Mouse (Mus musculus) midbrain, embryonic 13.5 days (tissue): ENCODE data around the gene Stap2. TPM values are rescaled to one million over a fixed set of nuclear protein-coding genes. Genes with fewer than 3 reads are reported as not detected.

Source experiments
- ATAC-seq: fragments of 200-750 bp; cut with Nextera tagmentation; 2 replicates; pipeline ENCODE4 v1.8.0; 2017; ENCODE audit warnings: mild to moderate bottlenecking, moderate TSS enrichment, moderate library complexity
- H3K27ac ChIP-seq: fragments of 300-500 bp; sonication (generic); 2 replicates; pipeline ENCODE4 v1.5.1; 2015; ENCODE audit warnings: inconsistent platforms, mild to moderate bottlenecking, moderate library complexity
- H3K27me3 ChIP-seq: fragments of 300-500 bp; sonication (generic); 2 replicates; pipeline ENCODE4 v1.6.1; 2015; ENCODE audit warnings: mild to moderate bottlenecking, inconsistent platforms
- H3K36me3 ChIP-seq: fragments of 300-500 bp; sonication (generic); 2 replicates; pipeline ENCODE4 v1.6.1; 2015; ENCODE audit warnings: mild to moderate bottlenecking, inconsistent platforms
- H3K4me1 ChIP-seq: fragments of 300-500 bp; sonication (generic); replicated peaks from 2 replicates; pipeline ENCODE4 v1.6.1; 2015; ENCODE audit warnings: inconsistent platforms
- H3K4me2 ChIP-seq: fragments of 300-500 bp; sonication (generic); replicated peaks from 2 replicates; pipeline ENCODE4 v1.6.1; 2015; ENCODE audit warnings: moderate library complexity, mild to moderate bottlenecking, inconsistent platforms
- H3K4me3 ChIP-seq: fragments of 300-500 bp; sonication (generic); replicated peaks from 2 replicates; pipeline ENCODE4 v1.5.1; 2015; ENCODE audit warnings: mild to moderate bottlenecking, inconsistent platforms
- H3K9ac ChIP-seq: fragments of 300-500 bp; sonication (generic); replicated peaks from 2 replicates; pipeline ENCODE4 v1.6.1; 2015; ENCODE audit warnings: mild to moderate bottlenecking, inconsistent platforms
- H3K9me3 ChIP-seq: fragments of 300-500 bp; sonication (generic); 2 replicates; pipeline ENCODE4 v1.6.1; 2016; ENCODE audit warnings: mild to moderate bottlenecking, inconsistent platforms
- WGBS: fragments of 180-500 bp; shearing (Covaris S2); methylation state at CpG from one replicate; pipeline ENCODE4 v1.1.7; 2015; 5-methylcytosine and 5-hydroxymethylcytosine counted together
- polyA plus RNA-seq: library from polyadenylated mRNA; unstranded; fragments of >200 nt; fragmentation: Nextera tagmentation; extraction: Ambion mirVana; gene quantifications from 2 replicates; pipeline ENCODE4 v1.2.1, GENCODE M21; 2015

Stap2 gene
- polyA plus RNA-seq, 1 experiment from 2014 or later = 4.6 TPM

DNA sequence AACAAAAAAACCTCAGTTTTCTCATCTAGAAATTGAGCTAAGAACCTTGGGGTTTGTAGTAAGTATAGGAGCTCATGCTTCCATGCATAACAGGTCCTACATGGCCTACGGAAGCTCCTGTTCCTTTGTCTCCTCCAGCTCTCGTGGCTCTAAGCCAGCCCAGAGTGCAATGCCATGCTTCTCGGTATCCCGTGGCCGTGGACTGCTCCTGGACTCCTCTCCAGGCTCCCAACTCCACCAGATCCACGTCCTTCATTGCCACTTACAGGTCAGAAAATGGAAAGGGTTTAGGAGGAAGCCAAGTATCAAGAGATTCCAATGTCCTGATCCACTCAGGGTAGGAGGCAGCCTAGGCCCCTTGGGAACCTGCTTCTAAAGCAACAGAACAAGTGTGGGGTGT, 51.6 kb downstream of the Stap2 start:
- Histone ChIP-seq H3K9me3 (no peaks in the 10 kb centered on the region), H3K4me2 (no peak overlapping the region), H3K9ac (no peak overlapping the region), H3K36me3 (no peaks in the 10 kb centered on the region), H3K4me1 (peaks cover 29% of the 10 kb centered on the region), H3K27me3 (peaks cover 31% of the 10 kb centered on the region), H3K4me3 (no peak overlapping the region), H3K27ac (no peak overlapping the region)
- WGBS = 82% methylated on average over 6 of the region's 6 CpGs
- ATAC-seq = no peak

- no peak within 1 kb of the TSS for H3K27ac ChIP-seq
- peaks cover 17% of the 10 kb centered on the region for H3K4me1 ChIP-seq
- ATAC-seq = no peak
- H3K9ac ChIP-seq = no peak within 1 kb of the TSS
- WGBS = 78% methylated on average over 6 of the region's 6 CpGs
- H3K4me3 ChIP-seq = no peak within 1 kb of the TSS
- peaks cover 31% of the 10 kb centered on the region for H3K27me3 ChIP-seq
- H3K36me3 ChIP-seq = no peaks in the 10 kb centered on the region
- H3K9me3 ChIP-seq = no peaks in the 10 kb centered on the region
- H3K4me2 ChIP-seq = no peak within 1 kb of the TSS
Measured at GRCm38 (mm10) chr17:55952447-55953027, 52.8 kb downstream of the Stap2 start, which contains the start of gene Ebi3. Ebi3 (plus strand) TSS chr17:55952640.

- Histone ChIP-seq H3K27me3 (peaks cover 31% of the 10 kb centered on the region), H3K9me3 (no peaks in the 10 kb centered on the region), H3K27ac (no peak overlapping the region), H3K9ac (no peak overlapping the region), H3K36me3 (no peaks in the 10 kb centered on the region), H3K4me1 (peaks cover 13% of the 10 kb centered on the region), H3K4me3 (no peak overlapping the region), H3K4me2 (no peak overlapping the region)
- no peak for ATAC-seq
Measured at GRCm38 (mm10) chr17:55952041-55952440, 53.3 kb downstream of the Stap2 start.

- Histone ChIP-seq H3K4me1 (peaks cover 5% of the 10 kb centered on the region), H3K4me3 (no peak overlapping the region), H3K9me3 (no peaks in the 10 kb centered on the region), H3K27ac (no peak overlapping the region), H3K9ac (no peak overlapping the region), H3K4me2 (no peak overlapping the region), H3K36me3 (no peaks in the 10 kb centered on the region), H3K27me3 (peaks cover 31% of the 10 kb centered on the region)
- WGBS = 81% methylated on average over 9 of the region's 9 CpGs
- ATAC-seq = no peak
Measured at GRCm38 (mm10) chr17:55950601-55951000, 54.8 kb downstream of the Stap2 start.

- Histone ChIP-seq H3K9ac (no peak within 1 kb of the TSS), H3K27me3 (peaks cover 21% of the 10 kb centered on the region), H3K4me3 (no peak within 1 kb of the TSS), H3K9me3 (no peaks in the 10 kb centered on the region), H3K4me1 (peaks cover 8% of the 10 kb centered on the region), H3K27ac (no peak within 1 kb of the TSS), H3K36me3 (no peaks in the 10 kb centered on the region), H3K4me2 (no peak within 1 kb of the TSS)
- ATAC-seq = no peak
- 91% methylated on average over 2 of the region's 2 CpGs for WGBS
Measured at GRCm38 (mm10) chr17:55949400-55949799, 56.0 kb downstream of the Stap2 start, which contains the start of gene Zfp119b. Zfp119b (minus strand) TSS chr17:55949500.

GRCm38 (mm10) chr17:55948647-55949046, 56.7 kb downstream of the Stap2 start:
- Histone ChIP-seq H3K27ac (no peak overlapping the region), H3K4me3 (no peak overlapping the region), H3K9me3 (no peaks in the 10 kb centered on the region), H3K4me1 (peaks cover 12% of the 10 kb centered on the region), H3K9ac (no peak overlapping the region), H3K36me3 (no peaks in the 10 kb centered on the region), H3K4me2 (no peak overlapping the region), H3K27me3 (peaks cover 17% of the 10 kb centered on the region)
- 87% methylated on average over 4 of the region's 4 CpGs for WGBS
- no peak for ATAC-seq

Other genes starting within 250 kb of the Stap2 start
- 14.5 and 15.2 TPM in 2 replicates for gene Zfp119a, start 126.7 kb downstream of the Stap2 start, polyA plus RNA-seq
- 16.3 and 19.2 TPM in 2 replicates for gene Zfp959, start 113.5 kb downstream of the Stap2 start, polyA plus RNA-seq
- gene Zfp119b, start 56.1 kb downstream of the Stap2 start, polyA plus RNA-seq = 9.4 and 9.5 TPM in 2 replicates
- gene Ebi3, start 52.9 kb downstream of the Stap2 start, polyA plus RNA-seq = 4.7 and 5.1 TPM in 2 replicates
- 27.9 and 28.2 TPM in 2 replicates for gene Yju2, start 46.5 kb downstream of the Stap2 start, polyA plus RNA-seq
- gene Shd, start 35.1 kb downstream of the Stap2 start, polyA plus RNA-seq = 181 and 184 TPM in 2 replicates
- 135 and 136 TPM in 2 replicates for gene Fsd1, start 19.1 kb downstream of the Stap2 start, polyA plus RNA-seq
- 159 and 182 TPM in 2 replicates for gene Mpnd, start 127 bp upstream of the Stap2 start, polyA plus RNA-seq
- gene Sh3gl1, start 31.1 kb upstream of the Stap2 start, polyA plus RNA-seq = 113 and 123 TPM in 2 replicates
- gene Chaf1a, start 34.9 kb upstream of the Stap2 start, polyA plus RNA-seq = 10.1 and 11.0 TPM in 2 replicates
- 73.7 and 78.6 TPM in 2 replicates for gene Ubxn6, start 69.4 kb upstream of the Stap2 start, polyA plus RNA-seq
- gene Hdgfl2, start 74.0 kb upstream of the Stap2 start, polyA plus RNA-seq = 156 and 159 TPM in 2 replicates
- 0.04 and 0.11 TPM in 2 replicates for gene Plin4, start 104.2 kb upstream of the Stap2 start, polyA plus RNA-seq
- 0.43 and 0.55 TPM in 2 replicates for gene Plin5, start 112.0 kb upstream of the Stap2 start, polyA plus RNA-seq
- 0.15 TPM in 1 of 2 replicates, not detected in the other for gene Lrg1, start 116.4 kb upstream of the Stap2 start, polyA plus RNA-seq
- gene Sema6b, start 134.8 kb upstream of the Stap2 start, polyA plus RNA-seq = 7.6 and 10.4 TPM in 2 replicates
- gene Tnfaip8l1, start 156.9 kb upstream of the Stap2 start, polyA plus RNA-seq = 8.2 and 8.7 TPM in 2 replicates
- gene Mydgf, start 178.3 kb upstream of the Stap2 start, polyA plus RNA-seq = 64.6 and 68.4 TPM in 2 replicates
- gene Dpp9, start 213.3 kb upstream of the Stap2 start, polyA plus RNA-seq = 26.6 and 29.3 TPM in 2 replicates